Mouse (Mus musculus) hematopoietic stem cell, adult 5-6 weeks (primary cell): ENCODE results near the gene Adprm. TPM values are rescaled to one million over a fixed set of nuclear protein-coding genes. Genes with fewer than 3 reads are reported as not detected.
A peak's percentile ranks its signal among the peaks of the same experiment; 100 is the strongest.
"Not testable (repeated sequence)": the region's sequence is repeated elsewhere in the genome, so short reads cannot be mapped to it uniquely, and the experiment has no call there.

Experiments
- ATAC-seq, 2 experiments: fragments of 125-278 bp in 1 of 2; replicated peaks in 1 of 2; 2 replicates each; pipeline ENCODE4 v1.8.0; 2016 to 2017; ENCODE audit warnings: inconsistent platforms in 2 of 2, mild to moderate bottlenecking in 2 of 2, moderate number of reproducible peaks in 2 of 2, low read depth in 1 of 2, moderate TSS enrichment in 1 of 2; ENCODE audit not compliant: low FRiP score in 2 of 2, poor library complexity in 2 of 2, severe bottlenecking in 2 of 2, insufficient read depth in 1 of 2, low TSS enrichment in 1 of 2
- total RNA-seq: library from RNA; stranded (forward); fragments of 172-1452, 232-1000 nt; gene quantifications from 2 replicates; pipeline ENCODE4 v1.2.3, GENCODE M21; 2017

Adprm gene
- total RNA-seq, 1 experiment from 2014 or later, result 11.7 TPM

GRCm38 (mm10) chr11:67039799-67040198, 12.6 kb downstream of the Adprm start:
- no peak for ATAC-seq

- ATAC-seq, result no peak
These were observed 15.5 kb downstream of the Adprm start for GRCm38 (mm10) chr11:67036892-67037291.

- no peak for ATAC-seq
These were observed 16.2 kb downstream of the Adprm start for GRCm38 (mm10) chr11:67036229-67036628.

- no peak for ATAC-seq
These were observed 17.5 kb downstream of the Adprm start for GRCm38 (mm10) chr11:67034775-67035485.

GRCm38 (mm10) chr11:67031603-67031915, 20.8 kb downstream of the Adprm start:
- ATAC-seq, result no peak

- peak; percentile 49 to 72; a peak in 3 of 4 replicates for ATAC-seq
These were observed 21.3 kb downstream of the Adprm start for GRCm38 (mm10) chr11:67030904-67031602.

- ATAC-seq, result peak; percentile 97 to 99
These were observed 27.4 kb downstream of the Adprm start, which contains the start of gene Tmem220 for GRCm38 (mm10) chr11:67024867-67025477. TSS of gene Tmem220 (plus strand) at chr11:67025154.

GRCm38 (mm10) chr11:67023802-67024340, 28.5 kb downstream of the Adprm start:
- no peak for ATAC-seq

GRCm38 (mm10) chr11:67023191-67023590, 29.2 kb downstream of the Adprm start:
- ATAC-seq, result not testable (repeated sequence)

- no peak for ATAC-seq
These were observed 29.9 kb downstream of the Adprm start for GRCm38 (mm10) chr11:67022354-67023115.

GRCm38 (mm10) chr11:67020948-67021347, 31.4 kb downstream of the Adprm start:
- ATAC-seq, result peak; percentile 30 to 40; a peak in 1 of 4 replicates

- no peak for ATAC-seq
These were observed 32.5 kb downstream of the Adprm start for GRCm38 (mm10) chr11:67019711-67020475.

GRCm38 (mm10) chr11:67017801-67018591, 34.4 kb downstream of the Adprm start:
- ATAC-seq, result no peak

- no peak for ATAC-seq
These were observed 40.8 kb downstream of the Adprm start for GRCm38 (mm10) chr11:67011635-67012034.

GRCm38 (mm10) chr11:67010430-67010829, 42.0 kb downstream of the Adprm start:
- ATAC-seq, result peak in 1 of 2 experiments; percentile 73; a peak in 2 of 4 replicates

GRCm38 (mm10) chr11:67008528-67008927, 43.9 kb downstream of the Adprm start:
- no peak for ATAC-seq
